Mouse (Mus musculus) stomach, embryonic 15.5 days (tissue): ENCODE measurements around the gene Agmat. TPM values are rescaled to one million over a fixed set of nuclear protein-coding genes. Genes with fewer than 3 reads are reported as not detected.

Experiments
- ATAC-seq: fragments of 200-750 bp; cut with Nextera tagmentation; 2 replicates; pipeline ENCODE4 v1.8.0; 2017; ENCODE audit warnings: low read depth, moderate number of reproducible peaks, moderate TSS enrichment; ENCODE audit not compliant: insufficient read depth, low FRiP score
- H3K27ac ChIP-seq: fragments of 300-500 bp; sonication (generic); 2 replicates; pipeline ENCODE4 v1.5.1; 2015; ENCODE audit warnings: mild to moderate bottlenecking, inconsistent platforms
- H3K27me3 ChIP-seq: fragments of 300-500 bp; sonication (generic); replicated peaks from 2 replicates; pipeline ENCODE4 v1.6.1; 2015; ENCODE audit warnings: inconsistent platforms
- H3K36me3 ChIP-seq: fragments of 300-500 bp; sonication (generic); 2 replicates; pipeline ENCODE4 v1.6.1; 2015; ENCODE audit warnings: inconsistent platforms
- H3K4me1 ChIP-seq: fragments of 300-500 bp; sonication (generic); 2 replicates; pipeline ENCODE4 v1.6.1; 2015; ENCODE audit warnings: inconsistent platforms
- H3K4me2 ChIP-seq: fragments of 300-500 bp; sonication (generic); 2 replicates; pipeline ENCODE4 v1.6.1; 2015; ENCODE audit warnings: mild to moderate bottlenecking, inconsistent platforms
- H3K4me3 ChIP-seq: fragments of 300-500 bp; sonication (generic); replicated peaks from 2 replicates; pipeline ENCODE4 v1.5.1; 2015; ENCODE audit warnings: inconsistent platforms
- H3K9ac ChIP-seq: fragments of 300-500 bp; sonication (generic); 2 replicates; pipeline ENCODE4 v1.6.1; 2015; ENCODE audit warnings: inconsistent platforms
- H3K9me3 ChIP-seq: fragments of 300-500 bp; sonication (generic); 2 replicates; pipeline ENCODE4 v1.6.1; 2016; ENCODE audit warnings: inconsistent platforms
- WGBS: fragments of 180-500 bp; shearing (Covaris S2); methylation state at CpG from one replicate; pipeline ENCODE4 v1.1.7; 2015; 5-methylcytosine and 5-hydroxymethylcytosine counted together
- polyA plus RNA-seq: library from polyadenylated mRNA; unstranded; fragments of >200 nt; fragmentation: Nextera tagmentation; extraction: Ambion mirVana; gene quantifications from 2 replicates; pipeline ENCODE4 v1.2.1, GENCODE M21; 2015

The Agmat gene
- polyA plus RNA-seq, 1 experiment from 2014 or later: 7.0 TPM

- H3K27me3 ChIP-seq: no peaks in the 10 kb centered on the region
- WGBS: 68% methylated on average over 8 of the region's 8 CpGs
Observed at GRCm38 (mm10) chr4:141738015-141738414, 8.5 kb upstream of the Agmat start.

GRCm38 (mm10) chr4:141741856-141742255 is 4.6 kb upstream of the Agmat start:
- H3K9ac ChIP-seq: no peak overlapping the region
- H3K4me2 ChIP-seq: no peak overlapping the region
- 49% methylated on average over 9 of the region's 9 CpGs for WGBS
- H3K4me3 ChIP-seq: no peak overlapping the region
- peak overlapping the region; percentile 75 for H3K27ac ChIP-seq
- no peaks in the 10 kb centered on the region; the same call in 1 of the 2 replicates for H3K4me1 ChIP-seq
- H3K27me3 ChIP-seq: no peaks in the 10 kb centered on the region
- no peaks in the 10 kb centered on the region for H3K36me3 ChIP-seq
- no peaks in the 10 kb centered on the region for H3K9me3 ChIP-seq
- peak; percentile 85 for ATAC-seq

More at GRCm38 (mm10) chr4:141738015-141738414, 8.5 kb upstream of the Agmat start:
- Histone ChIP-seq H3K4me3 (no peak overlapping the region), H3K4me2 (no peak overlapping the region), H3K27ac (no peak overlapping the region), H3K9me3 (no peaks in the 10 kb centered on the region), H3K9ac (no peak overlapping the region), H3K4me1 (peaks cover 11% of the 10 kb centered on the region), H3K36me3 (no peaks in the 10 kb centered on the region)
- no peak for ATAC-seq

- WGBS: 89% methylated on average over 4 of the region's 4 CpGs
- Histone ChIP-seq H3K27me3 (no peaks in the 10 kb centered on the region), H3K4me3 (no peak overlapping the region), H3K9ac (no peak overlapping the region), H3K9me3 (no peaks in the 10 kb centered on the region), H3K4me1 (no peaks in the 10 kb centered on the region; the same call in 1 of the 2 replicates), H3K27ac (peak overlapping the region; percentile 75), H3K4me2 (no peak overlapping the region), H3K36me3 (no peaks in the 10 kb centered on the region)
- no peak for ATAC-seq
Observed at GRCm38 (mm10) chr4:141742381-141742780, 4.1 kb upstream of the Agmat start.

GRCm38 (mm10) chr4:141749557-141749956 is 3.1 kb downstream of the Agmat start:
- no peak overlapping the region for H3K4me3 ChIP-seq
- no peaks in the 10 kb centered on the region for H3K36me3 ChIP-seq
- H3K9ac ChIP-seq: no peak overlapping the region
- H3K9me3 ChIP-seq: no peaks in the 10 kb centered on the region
- peaks cover 5% of the 10 kb centered on the region for H3K4me1 ChIP-seq
- ATAC-seq: no peak
- H3K4me2 ChIP-seq: no peak overlapping the region
- WGBS: 46% methylated on average over 11 of the region's 11 CpGs
- H3K27me3 ChIP-seq: no peaks in the 10 kb centered on the region
- H3K27ac ChIP-seq: no peak overlapping the region

- H3K27ac ChIP-seq: no peak overlapping the region
- H3K9ac ChIP-seq: no peak overlapping the region
- no peaks in the 10 kb centered on the region for H3K36me3 ChIP-seq
- no peaks in the 10 kb centered on the region for H3K27me3 ChIP-seq
- ATAC-seq: no peak
- no peak overlapping the region for H3K4me2 ChIP-seq
- H3K9me3 ChIP-seq: no peaks in the 10 kb centered on the region
- H3K4me3 ChIP-seq: no peak overlapping the region
- 61% methylated on average over 3 of the region's 3 CpGs for WGBS
- H3K4me1 ChIP-seq: peaks cover 5% of the 10 kb centered on the region
Observed at GRCm38 (mm10) chr4:141750826-141751225, 4.4 kb downstream of the Agmat start.

- Histone ChIP-seq H3K27ac (peak overlapping the region; percentile 54; the same call in 1 of the 2 replicates), H3K27me3 (no peaks in the 10 kb centered on the region), H3K9ac (no peak overlapping the region), H3K4me2 (no peak overlapping the region), H3K4me1 (peaks cover 5% of the 10 kb centered on the region), H3K9me3 (no peaks in the 10 kb centered on the region), H3K4me3 (no peak overlapping the region), H3K36me3 (no peaks in the 10 kb centered on the region)
- 35% methylated on average over 4 of the region's 4 CpGs for WGBS
- peak; percentile 86 for ATAC-seq
Observed at GRCm38 (mm10) chr4:141751419-141752075, 5.1 kb downstream of the Agmat start.

GRCm38 (mm10) chr4:141752076-141752421 is 5.6 kb downstream of the Agmat start:
- WGBS: 4% methylated on average over 4 of the region's 4 CpGs
- no peak overlapping the region for H3K9ac ChIP-seq
- peak; percentile 92 for ATAC-seq
- H3K27me3 ChIP-seq: no peaks in the 10 kb centered on the region
- H3K36me3 ChIP-seq: no peaks in the 10 kb centered on the region
- H3K4me1 ChIP-seq: peaks cover 5% of the 10 kb centered on the region
- no peak overlapping the region for H3K4me3 ChIP-seq
- no peaks in the 10 kb centered on the region for H3K9me3 ChIP-seq
- H3K27ac ChIP-seq: peak overlapping the region; percentile 54; the same call in 1 of the 2 replicates
- H3K4me2 ChIP-seq: no peak overlapping the region

GRCm38 (mm10) chr4:141755375-141755930 is 9.0 kb downstream of the Agmat start:
- Histone ChIP-seq H3K9ac (no peak overlapping the region), H3K4me2 (no peak overlapping the region), H3K27me3 (no peaks in the 10 kb centered on the region), H3K4me3 (no peak overlapping the region), H3K36me3 (no peaks in the 10 kb centered on the region), H3K9me3 (no peaks in the 10 kb centered on the region), H3K4me1 (peaks cover 5% of the 10 kb centered on the region), H3K27ac (no peak overlapping the region)
- ATAC-seq: no peak
- 90% methylated on average over 19 of the region's 19 CpGs for WGBS

- H3K4me1 ChIP-seq: peaks cover under 1% of the 10 kb centered on the region; the same call in 1 of the 2 replicates
- no peaks in the 10 kb centered on the region for H3K27me3 ChIP-seq
- H3K36me3 ChIP-seq: no peaks in the 10 kb centered on the region
- no peaks in the 10 kb centered on the region for H3K9me3 ChIP-seq
- H3K4me2 ChIP-seq: no peak overlapping the region
- no peak for ATAC-seq
- no peak overlapping the region for H3K4me3 ChIP-seq
- H3K9ac ChIP-seq: no peak overlapping the region
- 84% methylated on average over 3 of the region's 3 CpGs for WGBS
- no peak overlapping the region for H3K27ac ChIP-seq
Observed at GRCm38 (mm10) chr4:141757124-141757523, 10.7 kb downstream of the Agmat start.

- no peaks in the 10 kb centered on the region for H3K9me3 ChIP-seq
- peak; percentile 73; the same call in 1 of the 2 replicates for ATAC-seq
- no peak overlapping the region for H3K27ac ChIP-seq
- H3K27me3 ChIP-seq: no peaks in the 10 kb centered on the region
- H3K4me1 ChIP-seq: no peaks in the 10 kb centered on the region
- peaks cover 13% of the 10 kb centered on the region; the same call in 1 of the 2 replicates for H3K36me3 ChIP-seq
- no peak overlapping the region for H3K4me3 ChIP-seq
- H3K4me2 ChIP-seq: no peak overlapping the region
- WGBS: 65% methylated on average over 6 of the region's 6 CpGs
- no peak overlapping the region for H3K9ac ChIP-seq
Observed at GRCm38 (mm10) chr4:141758874-141759542, 12.5 kb downstream of the Agmat start.

- no peak for ATAC-seq
- Histone ChIP-seq H3K4me1 (no peaks in the 10 kb centered on the region), H3K9ac (no peak overlapping the region), H3K9me3 (no peaks in the 10 kb centered on the region), H3K27ac (no peak overlapping the region), H3K27me3 (no peaks in the 10 kb centered on the region), H3K4me2 (no peak overlapping the region), H3K4me3 (no peak overlapping the region), H3K36me3 (peaks cover 13% of the 10 kb centered on the region; the same call in 1 of the 2 replicates)
- 80% methylated on average over 4 of the region's 4 CpGs for WGBS
Observed at GRCm38 (mm10) chr4:141760942-141761341, 14.5 kb downstream of the Agmat start.

GRCm38 (mm10) chr4:141762102-141762598 is 15.7 kb downstream of the Agmat start:
- ATAC-seq: no peak
- no peak overlapping the region for H3K4me3 ChIP-seq
- no peaks in the 10 kb centered on the region for H3K27me3 ChIP-seq
- H3K27ac ChIP-seq: no peak overlapping the region
- no peak overlapping the region for H3K9ac ChIP-seq
- no peak overlapping the region for H3K4me2 ChIP-seq
- peaks cover 10% of the 10 kb centered on the region; the same call in 1 of the 2 replicates for H3K4me1 ChIP-seq
- H3K9me3 ChIP-seq: no peaks in the 10 kb centered on the region
- WGBS: 92% methylated on average over 13 of the region's 13 CpGs
- peaks cover 13% of the 10 kb centered on the region; the same call in 1 of the 2 replicates for H3K36me3 ChIP-seq
